Mouse (Mus musculus) liver, embryonic 14.5 days (tissue): ENCODE results near the gene Gon4l. TPM values are rescaled to one million over a fixed set of nuclear protein-coding genes. Genes with fewer than 3 reads are reported as not detected.
"Not testable (repeated sequence)": the region's sequence is repeated elsewhere in the genome, so short reads cannot be mapped to it uniquely, and the experiment has no call there.

ENCODE experiments used
- ATAC-seq: fragments of 200-750 bp; cut with Nextera tagmentation; 2 replicates; pipeline ENCODE4 v1.8.0; 2017; ENCODE audit warnings: moderate number of reproducible peaks, mild to moderate bottlenecking, moderate library complexity; ENCODE audit not compliant: insufficient read depth
- DNase-seq, 3 experiments: peaks; one replicate each; pipeline ENCODE4 v3.0.0-alpha.2; 2012 to 2013; ENCODE audit warnings: low read depth in 3 of 3, low spot score in 3 of 3
- H3K27ac ChIP-seq: fragments of 300-500 bp; sonication (generic); 2 replicates; pipeline ENCODE4 v1.5.1; 2014; ENCODE audit warnings: moderate library complexity, mild to moderate bottlenecking, control low read depth, inconsistent platforms
- H3K27me3 ChIP-seq: fragments of 300-500 bp; sonication (generic); 2 replicates; pipeline ENCODE4 v1.6.1; 2014; ENCODE audit warnings: mild to moderate bottlenecking, low read length, moderate library complexity; ENCODE audit not compliant: control insufficient read depth, insufficient read depth
- H3K36me3 ChIP-seq: fragments of 300-500 bp; sonication (generic); replicated peaks from 2 replicates; pipeline ENCODE4 v1.6.1; 2014; ENCODE audit warnings: low read depth; ENCODE audit not compliant: control insufficient read depth, insufficient read depth
- H3K4me1 ChIP-seq, 2 experiments: fragments of 200-500 bp in 1 of 2; fragments of 300-500 bp in 1 of 2; sonication (generic) in 1 of 2; replicated peaks; 2 replicates each; pipeline ENCODE4 v1.6.1; 2012 to 2014; ENCODE audit warnings: antibody characterized with exemption in 1 of 2, inconsistent platforms in 1 of 2, low read length in 1 of 2; ENCODE audit not compliant: control insufficient read depth in 2 of 2, insufficient read depth in 2 of 2
- H3K4me2 ChIP-seq: fragments of 300-500 bp; sonication (generic); 2 replicates; pipeline ENCODE4 v1.6.1; 2014; ENCODE audit warnings: low read depth, mild to moderate bottlenecking, control low read depth, moderate library complexity
- H3K4me3 ChIP-seq, 2 experiments: fragments of 200-500 bp in 1 of 2; fragments of 300-500 bp in 1 of 2; sonication (generic) in 1 of 2; 2 replicates each; pipeline ENCODE4 v1.5.1; 2012 to 2014; ENCODE audit warnings: low read depth in 2 of 2, low read length in 2 of 2, mild to moderate bottlenecking in 2 of 2, control low read depth in 1 of 2, inconsistent platforms in 1 of 2, moderate library complexity in 1 of 2; ENCODE audit not compliant: insufficient read depth in 1 of 2
- H3K9ac ChIP-seq: fragments of 300-500 bp; sonication (generic); replicated peaks from 2 replicates; pipeline ENCODE4 v1.6.1; 2014; ENCODE audit warnings: mild to moderate bottlenecking, control low read depth, moderate library complexity
- H3K9me3 ChIP-seq: fragments of 300-500 bp; sonication (generic); 2 replicates; pipeline ENCODE4 v1.6.1; 2016; ENCODE audit warnings: low read length, mixed read lengths; ENCODE audit not compliant: control insufficient read depth
- CTCF ChIP-seq: IDR thresholded peaks from 2 replicates; pipeline ENCODE4 v1.5.1; 2016; ENCODE audit warnings: antibody characterized with exemption, low read depth, control low read depth
- EP300 ChIP-seq: IDR thresholded peaks from 2 replicates; pipeline ENCODE4 v1.6.1; 2016; ENCODE audit warnings: antibody characterized with exemption, low read depth
- WGBS: fragments of 180-500 bp; shearing (Covaris S2); extraction: QIAGEN DNeasy Blood & Tissue Kit; methylation state at CpG from one replicate; pipeline ENCODE4 v1.1.7; 2014; ENCODE audit not compliant: insufficient replicate concordance; 5-methylcytosine and 5-hydroxymethylcytosine counted together
- polyA plus RNA-seq, 2 experiments: library from polyadenylated mRNA; depleted of rRNA in 1 of 2; stranded (reverse) in 1 of 2; unstranded in 1 of 2; fragments of >200 nt; fragmentation: Nextera tagmentation in 1 of 2; extraction: Ambion mirVana in 1 of 2; gene quantifications; 2 replicates each; pipeline versions ENCODE4 v1.2.1 to v1.2.3; 2012 to 2014

Gene Gon4l
- polyA plus RNA-seq, 2 experiments, result 3.7 to 6.7 TPM

GRCm38 (mm10) chr3:88849172-88849571 lies 14.1 kb downstream of the Gon4l start:
- DNase-seq (no peak), ATAC-seq (no peak)
- Histone ChIP-seq H3K36me3 (peaks cover 10% of the 10 kb centered on the region), H3K27ac (no peak overlapping the region), H3K4me1 (no peaks in the 10 kb centered on the region), H3K27me3 (no peaks in the 10 kb centered on the region), H3K4me3 (no peak overlapping the region), H3K9ac (no peak overlapping the region), H3K4me2 (no peak overlapping the region), H3K9me3 (no peaks in the 10 kb centered on the region)
- 72% methylated on average over 4 of the region's 4 CpGs for WGBS
- TF ChIP-seq EP300 (no peak), CTCF (no peak)

DNA sequence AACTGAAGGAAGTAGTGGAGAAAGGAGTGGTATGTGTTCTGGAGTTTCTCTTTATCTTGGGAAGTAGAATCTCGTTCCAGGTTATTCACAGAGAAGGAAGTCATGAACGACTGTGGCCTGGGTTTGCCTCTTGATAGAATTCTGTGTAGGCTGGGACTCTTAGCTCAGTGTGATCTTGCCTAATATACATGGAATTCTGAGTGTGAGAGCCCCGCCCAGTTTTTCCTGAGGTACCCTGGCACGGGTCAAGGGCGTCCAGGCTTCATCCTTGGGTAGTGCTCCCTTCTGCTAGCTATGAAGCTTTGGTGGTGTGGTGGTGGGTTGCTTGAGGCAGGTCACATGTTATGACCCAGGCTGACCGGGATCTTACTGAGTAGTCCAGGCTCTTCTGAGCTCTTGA lies 20.8 kb downstream of the Gon4l start:
- DNase-seq (no peak), ATAC-seq (no peak)
- H3K4me3 ChIP-seq, result no peak overlapping the region
- H3K4me1 ChIP-seq, result no peaks in the 10 kb centered on the region
- no peak overlapping the region for H3K27ac ChIP-seq
- H3K9ac ChIP-seq, result no peak overlapping the region
- no peak for TF ChIP-seq CTCF
- no peak for TF ChIP-seq EP300
- no peaks in the 10 kb centered on the region for H3K9me3 ChIP-seq
- H3K4me2 ChIP-seq, result no peak overlapping the region
- H3K36me3 ChIP-seq, result peaks cover 51% of the 10 kb centered on the region
- WGBS, result 78% methylated on average over 6 of the region's 6 CpGs
- H3K27me3 ChIP-seq, result no peaks in the 10 kb centered on the region

DNA sequence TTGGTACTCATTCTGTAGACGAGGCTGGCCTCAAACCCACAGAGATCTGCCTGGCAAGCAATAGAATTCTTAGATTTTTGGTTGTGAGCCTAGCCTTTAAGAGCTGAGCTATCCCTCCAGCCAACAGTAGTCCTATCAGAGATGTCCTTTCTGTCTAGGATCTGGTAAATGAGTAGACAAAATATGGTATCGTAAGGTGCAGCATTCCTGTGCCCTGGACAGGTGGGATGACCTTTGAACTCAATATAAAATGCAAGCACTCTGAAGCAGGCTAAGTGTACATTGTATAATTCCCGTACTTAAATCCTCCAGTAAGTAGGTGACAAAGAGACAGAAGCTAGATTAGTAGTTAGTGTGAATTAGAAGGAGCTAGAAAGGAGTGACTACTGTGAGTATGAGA lies 27.1 kb downstream of the Gon4l start:
- DNase-seq, result no peak
- Histone ChIP-seq H3K36me3 (peaks cover 62% of the 10 kb centered on the region), H3K4me3 (no peak overlapping the region), H3K27me3 (no peaks in the 10 kb centered on the region), H3K9me3 (no peaks in the 10 kb centered on the region), H3K9ac (no peak overlapping the region), H3K4me2 (no peak overlapping the region), H3K27ac (no peak overlapping the region), H3K4me1 (no peaks in the 10 kb centered on the region)
- ATAC-seq, result no peak
- WGBS, result 80% methylated on average over 3 of the region's 3 CpGs
- no peak for TF ChIP-seq CTCF
- no peak for TF ChIP-seq EP300

DNA sequence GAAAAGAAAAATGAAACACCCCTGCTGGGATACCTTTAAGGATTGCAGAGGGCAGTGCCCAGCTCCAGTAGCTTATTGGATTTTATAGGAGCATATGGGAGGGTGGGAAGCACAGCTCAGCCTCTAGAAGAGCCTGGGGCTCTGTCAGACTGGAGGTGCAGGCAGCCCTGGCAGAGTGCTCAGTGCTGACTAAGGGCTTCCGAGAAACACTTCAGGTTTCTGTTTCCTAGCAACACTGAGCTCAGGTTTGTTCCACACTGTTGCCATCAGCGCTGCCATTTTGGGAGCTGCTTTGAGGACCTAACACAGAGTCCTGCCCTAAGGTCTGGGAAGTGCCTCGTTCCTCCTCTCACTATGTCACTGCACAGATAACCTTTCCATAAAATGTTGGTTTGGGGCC lies 31.7 kb downstream of the Gon4l start:
- H3K27me3 ChIP-seq, H3K27ac ChIP-seq, DNase-seq, ATAC-seq, H3K4me3 ChIP-seq, H3K4me1 ChIP-seq, H3K9me3 ChIP-seq, H3K4me2 ChIP-seq, H3K9ac ChIP-seq: not testable (repeated sequence)
- peaks cover 30% of the 10 kb centered on the region for H3K36me3 ChIP-seq
- no CpG with 5 or more reads among the region's 3 CpGs for WGBS

- H3K36me3 ChIP-seq, result peaks cover 27% of the 10 kb centered on the region
- H3K4me1 ChIP-seq, H3K27ac ChIP-seq, H3K9ac ChIP-seq, H3K27me3 ChIP-seq, ATAC-seq, DNase-seq, H3K4me2 ChIP-seq, H3K9me3 ChIP-seq, H3K4me3 ChIP-seq: not testable (repeated sequence)
- WGBS, result no CpG with 5 or more reads among the region's 8 CpGs
Observed at GRCm38 (mm10) chr3:88867177-88867576, 32.1 kb downstream of the Gon4l start.

DNA sequence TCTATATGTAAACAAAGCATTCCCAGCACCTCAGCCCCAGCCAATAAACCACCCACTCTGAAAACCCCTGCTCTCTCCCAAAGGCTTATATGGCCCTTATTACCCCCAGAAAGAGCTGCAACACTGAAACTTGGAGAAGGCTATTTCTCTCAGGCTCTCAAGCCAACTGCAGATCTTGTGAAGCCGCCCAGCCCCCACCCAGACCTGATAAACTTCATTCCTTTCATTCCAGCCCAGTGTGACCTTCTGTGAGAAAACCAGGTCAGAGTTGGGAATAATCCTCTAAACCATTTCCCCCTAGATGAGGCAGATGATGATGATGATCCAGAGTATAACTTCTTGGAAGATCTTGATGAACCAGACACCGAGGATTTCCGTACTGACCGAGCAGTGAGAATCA lies 33.4 kb downstream of the Gon4l start:
- WGBS, result no CpG with 5 or more reads among the region's 4 CpGs
- H3K4me3 ChIP-seq, H3K9me3 ChIP-seq, DNase-seq, H3K27me3 ChIP-seq, H3K4me2 ChIP-seq, H3K27ac ChIP-seq, ATAC-seq, H3K9ac ChIP-seq, H3K4me1 ChIP-seq: not testable (repeated sequence)
- peaks cover 17% of the 10 kb centered on the region for H3K36me3 ChIP-seq

- ATAC-seq, DNase-seq, H3K4me2 ChIP-seq, H3K4me3 ChIP-seq, H3K27me3 ChIP-seq, H3K27ac ChIP-seq, H3K9me3 ChIP-seq, H3K9ac ChIP-seq, H3K4me1 ChIP-seq, H3K36me3 ChIP-seq: not testable (repeated sequence)
- WGBS, result 86% methylated on average over 4 of the region's 4 CpGs
Observed at GRCm38 (mm10) chr3:88882536-88882935, 47.5 kb downstream of the Gon4l start.

GRCm38 (mm10) chr3:88893011-88893410 lies 58.0 kb downstream of the Gon4l start:
- H3K27me3 ChIP-seq, H3K4me2 ChIP-seq, H3K4me1 ChIP-seq, ATAC-seq, H3K9ac ChIP-seq, DNase-seq, H3K4me3 ChIP-seq, H3K27ac ChIP-seq, H3K9me3 ChIP-seq: not testable (repeated sequence)
- WGBS, result 85% methylated on average over 7 of the region's 7 CpGs
- peaks cover 12% of the 10 kb centered on the region for H3K36me3 ChIP-seq
